Mouse (Mus musculus): ENCODE measurements around the gene Bcl2l12.

The Bcl2l12 gene

GRCm38 (mm10) chr7:44959281-44959680 lies 39.2 kb downstream of the Bcl2l12 start:
- DNase-seq (ENCODE audit: low spot score): no peak

- peak; percentile 60 for DNase-seq (ENCODE audit: low spot score)
Measured at GRCm38 (mm10) chr7:44958208-44958607, 40.3 kb downstream of the Bcl2l12 start.

GRCm38 (mm10) chr7:44957183-44957835 lies 41.2 kb downstream of the Bcl2l12 start:
- no peak for DNase-seq (ENCODE audit: low spot score)

GRCm38 (mm10) chr7:44956266-44956665 lies 42.2 kb downstream of the Bcl2l12 start:
- DNase-seq (ENCODE audit: low spot score): no peak

GRCm38 (mm10) chr7:44955628-44956027 lies 42.9 kb downstream of the Bcl2l12 start:
- DNase-seq (ENCODE audit: low spot score): no peak

- no peak for DNase-seq (ENCODE audit: low spot score)
Measured at GRCm38 (mm10) chr7:44954091-44954885, 44.2 kb downstream of the Bcl2l12 start.

GRCm38 (mm10) chr7:44953561-44953960 lies 45.0 kb downstream of the Bcl2l12 start:
- no peak for DNase-seq (ENCODE audit: low spot score)

- peak; percentile 90 for DNase-seq (ENCODE audit: low spot score)
Measured at GRCm38 (mm10) chr7:44952611-44953306, 45.8 kb downstream of the Bcl2l12 start.

- DNase-seq (ENCODE audit: low spot score): no peak
Measured at GRCm38 (mm10) chr7:44951960-44952359, 46.6 kb downstream of the Bcl2l12 start.

- DNase-seq (ENCODE audit: low spot score): no peak
Measured at GRCm38 (mm10) chr7:44949922-44950321, 48.6 kb downstream of the Bcl2l12 start.

- DNase-seq (ENCODE audit: low spot score): no peak
Measured at GRCm38 (mm10) chr7:44942904-44943303, 55.6 kb downstream of the Bcl2l12 start, which contains the start of gene Tsks. Gene Tsks, plus strand, starts transcription at chr7:44943204.
